Mouse (Mus musculus): ENCODE data around the gene Trpv4. TPM values are rescaled to one million over a fixed set of nuclear protein-coding genes. Genes with fewer than 3 reads are reported as not detected.
A peak's percentile ranks its signal among the peaks of the same experiment; 100 is the strongest.

Gene Trpv4
- 1 to 10 TPM; 2.9 to 6.0 TPM for total RNA-seq (2021)

GRCm38 (mm10) chr5:114658255-114658654, at the start of gene Trpv4:
Trpv4 (minus strand) TSS chr5:114658421.
- intact Hi-C loops (cut with DNase I) = no loop called here
- no peak for DNase-seq

DNA sequence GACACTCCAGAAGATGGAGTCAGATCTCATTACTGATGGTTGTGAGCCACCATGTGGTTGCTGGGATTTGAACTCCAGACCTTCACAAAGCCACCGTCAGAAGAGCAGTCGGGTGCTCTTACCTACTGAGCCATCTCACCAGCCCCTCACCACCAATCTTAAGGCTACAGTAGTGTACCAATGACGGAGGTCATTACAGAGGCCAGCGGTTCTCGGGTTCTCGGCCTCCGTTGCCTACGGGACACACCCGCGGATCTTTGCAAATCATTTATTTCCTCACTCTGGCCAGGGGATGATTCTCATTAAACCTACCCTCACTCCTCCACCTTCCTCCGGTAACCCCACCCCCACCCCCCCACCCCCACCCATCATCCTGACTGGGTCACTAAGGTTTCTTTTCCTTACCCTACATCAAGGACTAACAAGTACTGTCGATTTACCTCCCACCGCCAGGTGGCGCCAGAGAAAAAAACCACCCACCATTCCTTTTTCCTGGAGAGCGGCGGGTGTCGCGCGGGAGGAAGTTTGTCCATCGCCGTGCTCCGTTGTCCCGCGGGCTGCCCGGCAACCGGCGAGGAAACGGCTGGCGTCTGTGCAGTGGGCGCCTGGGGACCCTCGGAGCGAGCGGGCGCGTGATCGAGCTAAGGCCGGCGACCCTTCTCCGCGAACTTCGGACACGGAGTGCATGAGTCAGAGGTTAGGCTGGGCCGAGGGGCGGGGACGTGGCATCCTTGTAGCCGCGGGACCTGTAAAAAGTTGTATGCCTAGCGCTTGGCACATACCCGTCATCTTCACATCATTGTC, 49.2 kb upstream of the Trpv4 start, which contains the start of gene Tchp:
Gene Tchp, plus strand, starts transcription at position 496 of the 804 bp plus-strand sequence.
- DNase-seq = peak; percentile 96 to 98
- intact Hi-C loops (cut with DNase I) = loop anchor here (5.0 kb wide), 2 partner anchors 65 to 100 kb away; partner anchors contain the start of gene Ankrd13a

- DNase-seq = peak; percentile 43 to 64
Observed at GRCm38 (mm10) chr5:114702403-114703392, 44.5 kb upstream of the Trpv4 start.

GRCm38 (mm10) chr5:114699015-114699414, 40.8 kb upstream of the Trpv4 start:
- intact Hi-C loops (cut with DNase I) = no loop called here
- DNase-seq = peak in 1 of 2 experiments; percentile 27

More at GRCm38 (mm10) chr5:114702403-114703392, 44.5 kb upstream of the Trpv4 start:
- intact Hi-C loops (cut with DNase I) = loop anchor here (2.0 to 5.0 kb wide), 2 partner anchors 156 to 200 kb away; partner anchors contain the start of gene Gm9936

DNA sequence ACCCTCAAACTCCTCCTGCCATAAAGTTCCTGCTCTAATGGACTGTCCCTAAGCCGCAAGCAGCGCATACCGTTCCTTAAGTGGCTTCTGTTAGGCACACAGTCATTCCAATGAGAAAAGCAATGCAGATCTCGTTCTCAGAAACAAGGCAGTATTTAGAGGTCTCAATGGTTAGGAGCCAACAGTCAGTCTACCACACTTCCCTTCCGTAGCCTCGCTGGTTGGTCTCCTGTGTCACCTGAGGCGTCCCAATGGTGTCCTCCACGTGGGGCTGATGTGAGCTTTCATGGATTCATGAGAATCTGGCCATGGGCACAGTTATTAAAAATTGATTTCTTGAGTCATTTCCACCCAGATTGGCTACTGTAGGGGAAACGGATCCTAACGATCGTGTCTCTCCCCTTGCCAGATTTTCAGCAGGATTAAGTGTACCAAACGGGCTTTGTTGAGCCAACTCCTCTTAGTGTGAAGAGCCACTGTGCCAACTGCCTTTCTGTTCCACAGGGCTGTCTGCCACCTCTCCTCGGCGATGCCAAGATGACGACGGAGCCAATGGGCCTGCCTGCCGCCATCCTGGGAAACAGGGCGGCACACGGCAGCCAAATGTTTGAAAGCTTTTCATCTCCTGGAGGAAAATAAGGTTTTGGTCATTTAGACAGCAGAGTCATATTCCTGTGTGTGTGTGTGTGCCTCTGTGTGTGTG, 40.0 kb upstream of the Trpv4 start:
- intact Hi-C loops (cut with DNase I) = no loop called here
- peak; percentile 63 to 69 for DNase-seq

DNA sequence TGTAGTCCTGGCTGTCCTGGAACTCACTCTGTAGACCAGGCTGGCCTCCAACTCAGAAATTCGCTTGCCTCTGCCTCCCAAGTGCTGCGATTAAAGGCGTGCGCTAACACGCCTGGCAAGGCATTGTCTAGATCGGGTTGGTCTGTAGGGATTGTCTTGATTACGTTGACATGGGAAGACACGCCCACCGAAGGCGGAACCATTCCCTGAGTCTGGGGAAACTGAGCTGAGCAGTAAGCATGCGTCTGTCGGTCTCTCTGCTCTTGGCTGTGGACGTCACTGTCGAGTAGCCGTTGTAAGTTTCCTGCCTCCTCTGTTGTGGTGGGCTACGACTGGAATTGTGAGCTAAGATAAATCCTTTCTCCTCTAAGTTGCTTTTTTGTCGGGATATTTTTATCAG, 38.7 kb upstream of the Trpv4 start:
- DNase-seq = no peak
- intact Hi-C loops (cut with DNase I) = no loop called here

- intact Hi-C loops (cut with DNase I) = no loop called here
- DNase-seq = no peak
Observed at GRCm38 (mm10) chr5:114695775-114696174, 37.6 kb upstream of the Trpv4 start.

GRCm38 (mm10) chr5:114690633-114691567, 32.7 kb upstream of the Trpv4 start, which contains the start of gene Gltp:
Gltp (minus strand) TSS chr5:114690984.
- DNase-seq = peak; percentile 93 to 94
- intact Hi-C loops (cut with DNase I) = loop anchor here (2.0 kb wide), 2 partner anchors 22 to 52 kb away; no protein-coding TSS in a partner anchor

- intact Hi-C loops (cut with DNase I) = loop anchor here (2.0 kb wide), 2 partner anchors 21 to 51 kb away; no protein-coding TSS in a partner anchor
- DNase-seq = peak in 1 of 2 experiments; percentile 29
Observed at GRCm38 (mm10) chr5:114689700-114690366, 31.6 kb upstream of the Trpv4 start.

DNA sequence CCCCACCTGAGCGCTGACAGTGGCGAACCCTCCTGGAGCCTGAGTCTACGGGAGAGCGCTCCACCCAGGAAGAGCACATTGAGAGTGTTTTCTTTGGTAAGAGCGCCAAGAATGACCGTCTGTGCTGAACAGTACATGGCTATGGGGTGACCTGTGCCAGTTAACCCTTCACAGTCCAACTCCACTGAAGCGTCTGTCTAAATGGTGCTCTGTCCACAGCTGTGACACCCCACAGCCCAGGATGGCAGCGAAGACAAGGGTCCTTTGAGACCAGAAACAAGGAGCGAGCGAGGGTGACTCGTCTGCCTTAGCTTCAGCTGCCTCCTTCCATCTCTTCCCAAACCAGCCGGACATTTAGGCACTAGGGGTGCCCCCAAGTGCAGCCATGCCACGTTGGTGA, 30.5 kb upstream of the Trpv4 start:
- intact Hi-C loops (cut with DNase I) = no loop called here

DNA sequence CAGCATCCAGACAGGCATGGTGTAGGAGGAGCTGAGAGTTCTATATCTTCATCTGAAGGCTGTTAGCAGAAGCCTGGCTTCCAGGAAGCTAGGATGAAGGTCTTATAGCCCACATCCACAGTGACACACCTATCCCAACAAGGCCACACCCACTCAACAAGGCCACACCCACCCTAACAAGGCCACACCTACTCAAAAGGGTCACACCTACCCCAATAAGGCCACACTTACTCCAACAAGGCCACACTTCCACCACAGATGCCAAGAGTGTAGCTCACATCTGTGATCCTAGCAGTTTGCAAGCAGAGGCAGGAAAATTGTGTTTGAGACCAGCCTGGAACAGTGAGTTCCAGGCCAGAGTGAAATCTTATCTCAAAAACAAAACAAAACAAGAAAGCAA, 29.7 kb upstream of the Trpv4 start:
- DNase-seq = no peak
- intact Hi-C loops (cut with DNase I) = no loop called here

More for the DNA sequence above, 30.5 kb upstream of the Trpv4 start:
- DNase-seq = no peak

DNA sequence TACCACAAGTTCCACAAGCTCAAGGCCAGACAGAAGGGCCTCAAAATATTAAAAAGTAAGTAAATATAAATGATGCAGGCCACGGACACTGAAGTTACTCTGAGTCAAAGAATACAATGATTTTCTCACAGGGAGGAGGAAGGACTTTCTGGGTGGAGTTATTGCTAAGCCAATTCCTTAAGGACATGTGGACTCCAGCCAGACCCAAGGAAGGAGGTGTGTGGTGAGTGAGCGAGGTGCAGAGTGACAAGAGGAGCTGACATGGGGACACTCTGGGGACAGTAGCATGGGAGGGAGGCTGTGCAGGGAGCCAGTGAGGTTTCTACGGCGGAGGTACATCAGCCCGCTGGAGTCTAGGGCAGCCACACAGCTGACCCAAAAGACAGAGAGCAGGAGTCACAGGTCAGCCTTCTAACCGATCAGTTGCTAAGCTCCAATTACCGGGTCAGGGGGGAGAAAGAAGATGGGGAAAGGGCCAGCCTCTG, 28.5 kb upstream of the Trpv4 start:
- intact Hi-C loops (cut with DNase I) = no loop called here
- DNase-seq = no peak

DNA sequence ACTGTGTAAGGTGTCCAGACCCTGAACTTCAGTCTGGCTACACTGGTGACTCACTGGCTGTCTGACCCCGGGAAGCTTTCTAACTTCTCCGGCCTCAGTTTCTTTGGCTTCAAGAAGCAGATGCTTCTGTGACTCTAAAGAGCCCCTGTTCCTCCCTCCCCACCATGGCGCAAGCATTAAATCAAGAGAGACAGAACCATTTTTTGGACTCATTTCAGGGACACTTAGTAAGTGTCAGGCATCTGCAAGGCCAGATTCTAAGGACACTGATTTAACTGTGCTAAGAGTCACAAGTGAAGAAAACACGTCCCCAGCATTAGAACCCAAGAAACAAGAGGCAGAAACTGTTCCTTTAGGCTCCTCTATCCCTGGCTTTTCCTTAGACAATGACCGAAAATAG, 27.8 kb upstream of the Trpv4 start:
- intact Hi-C loops (cut with DNase I) = no loop called here
- no peak for DNase-seq

GRCm38 (mm10) chr5:114681717-114682116, 23.5 kb upstream of the Trpv4 start:
- intact Hi-C loops (cut with DNase I) = no loop called here
- DNase-seq = no peak

- DNase-seq = no peak
- intact Hi-C loops (cut with DNase I) = no loop called here
Observed at GRCm38 (mm10) chr5:114680676-114681285, 22.6 kb upstream of the Trpv4 start.

- DNase-seq = no peak
- intact Hi-C loops (cut with DNase I) = no loop called here
Observed at GRCm38 (mm10) chr5:114679841-114680591, 21.8 kb upstream of the Trpv4 start.

- no peak for DNase-seq
- intact Hi-C loops (cut with DNase I) = no loop called here
Observed at GRCm38 (mm10) chr5:114674594-114674993, 16.4 kb upstream of the Trpv4 start.

All from heart, postnatal 10 days (tissue).